Mouse (Mus musculus) gastrocnemius, postnatal 4 days (tissue): ENCODE measurements around the gene Ptprj. TPM values are rescaled to one million over a fixed set of nuclear protein-coding genes. Genes with fewer than 3 reads are reported as not detected.
A peak's percentile ranks its signal among the peaks of the same experiment; 100 is the strongest.

Experiments
- DNase-seq, 2 experiments: peaks; one replicate each; pipeline ENCODE4 v3.0.0; 2021 to 2022; ENCODE audit warnings: low spot score in 2 of 2, mixed read lengths in 2 of 2
- total RNA-seq, 2 experiments: library from RNA; stranded (reverse); gene quantifications; 2 replicates each; pipeline ENCODE4 v1.2.3; 2021

Ptprj gene
- total RNA-seq, 2 experiments from 2014 or later, result 12.5 to 12.7 TPM

DNA sequence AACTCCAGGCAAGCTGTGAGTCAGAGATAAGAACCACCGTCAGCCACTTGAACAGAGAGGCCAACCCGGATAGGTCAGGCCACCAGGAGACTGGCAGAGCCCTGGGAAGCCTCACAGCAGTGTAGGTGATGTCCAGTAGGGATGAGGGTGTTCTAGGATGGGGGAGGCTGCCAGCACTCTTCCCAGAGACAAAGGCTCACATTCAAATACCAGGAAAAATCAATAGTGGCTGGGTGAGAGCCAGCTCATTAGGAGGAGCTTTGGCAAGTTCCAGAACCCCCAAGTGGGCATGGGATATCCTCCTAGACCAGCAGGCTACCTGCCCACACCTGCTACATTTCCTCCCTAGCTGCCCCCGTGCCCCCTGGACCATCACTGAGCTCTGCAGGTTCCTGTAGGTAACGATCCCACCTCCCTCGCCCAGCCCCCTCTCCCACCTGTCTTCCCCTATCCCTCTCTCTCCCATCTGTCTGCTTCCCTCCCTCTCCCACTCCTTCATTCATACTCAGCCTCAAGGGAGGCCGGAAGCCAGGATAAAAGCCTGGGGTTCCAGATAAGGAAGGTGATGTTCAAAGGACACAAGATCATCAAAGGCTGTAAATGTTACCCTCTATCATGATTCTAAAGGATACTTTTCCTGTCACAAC, 20.1 kb downstream of the Ptprj start:
- no peak for DNase-seq

- DNase-seq, result no peak
These were observed 20.7 kb downstream of the Ptprj start for GRCm38 (mm10) chr2:90559688-90560196.

GRCm38 (mm10) chr2:90559015-90559687, 21.3 kb downstream of the Ptprj start:
- no peak for DNase-seq

GRCm38 (mm10) chr2:90558361-90558760, 22.1 kb downstream of the Ptprj start:
- no peak for DNase-seq

GRCm38 (mm10) chr2:90557913-90558312, 22.5 kb downstream of the Ptprj start:
- DNase-seq, result no peak

DNA sequence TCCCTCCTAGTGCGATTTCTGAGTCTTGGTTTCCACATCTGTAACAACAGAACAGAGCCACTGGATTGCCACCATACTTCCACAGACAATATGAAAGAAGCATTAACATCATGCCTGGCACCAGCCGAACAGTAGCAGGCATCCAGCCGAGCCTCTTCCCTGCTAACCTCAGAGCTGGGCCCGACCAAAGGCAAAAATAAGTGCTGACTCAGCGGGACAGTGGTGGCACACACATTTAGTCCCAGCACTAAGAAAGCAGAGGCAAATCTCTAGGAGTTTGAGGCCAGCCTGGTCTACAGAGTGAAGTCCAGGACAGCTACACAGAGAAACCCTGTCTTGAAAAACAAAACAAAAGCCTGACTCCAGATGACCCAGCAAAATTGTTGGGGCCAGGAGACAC, 24.7 kb downstream of the Ptprj start:
- no peak for DNase-seq

DNA sequence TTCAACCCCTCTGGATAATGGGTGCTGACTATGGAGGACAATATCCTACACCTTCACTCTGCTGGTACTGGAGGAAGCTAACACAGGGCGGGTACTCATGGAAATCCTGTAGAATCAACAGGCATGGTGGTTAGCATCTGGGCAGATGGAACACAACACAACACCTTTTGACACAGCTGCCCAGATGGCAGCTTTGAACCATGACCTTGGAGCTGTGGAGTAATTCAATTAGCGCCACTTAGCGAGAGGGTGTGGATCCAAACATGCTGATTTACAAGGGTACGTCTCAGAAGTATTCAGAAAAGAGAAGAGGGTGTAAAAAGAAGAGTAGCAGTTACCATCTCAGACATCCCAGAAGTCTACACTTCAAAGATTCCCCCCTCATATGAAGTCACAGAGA, 25.6 kb downstream of the Ptprj start:
- DNase-seq, result no peak

- no peak for DNase-seq
These were observed 26.6 kb downstream of the Ptprj start for GRCm38 (mm10) chr2:90553861-90554260.

- no peak for DNase-seq
These were observed 29.8 kb downstream of the Ptprj start for GRCm38 (mm10) chr2:90550656-90551055.

- DNase-seq, result no peak
These were observed 31.9 kb downstream of the Ptprj start for GRCm38 (mm10) chr2:90548541-90548940.

GRCm38 (mm10) chr2:90547144-90547609, 33.3 kb downstream of the Ptprj start:
- DNase-seq, result no peak

DNA sequence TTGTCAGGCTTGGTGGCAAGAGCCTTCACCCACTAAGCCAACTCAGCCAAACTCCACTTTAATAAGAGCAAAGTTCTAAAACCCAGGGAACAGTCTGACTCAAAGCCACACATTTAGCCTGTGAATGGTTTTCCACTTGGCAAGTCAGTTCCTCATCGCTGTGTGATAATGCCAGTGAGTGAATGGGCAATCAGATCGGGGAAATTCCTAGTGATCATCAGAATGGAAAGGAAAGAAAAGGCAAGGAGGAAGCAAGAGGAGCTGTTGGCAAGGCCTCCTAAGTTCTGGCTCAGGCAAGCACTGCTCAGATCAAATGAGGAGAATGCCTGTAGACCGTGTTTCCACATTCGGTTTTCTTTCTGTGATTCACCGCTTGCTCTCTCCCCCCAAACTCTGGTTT, 35.2 kb downstream of the Ptprj start:
- no peak for DNase-seq

GRCm38 (mm10) chr2:90543989-90544388, 36.5 kb downstream of the Ptprj start:
- DNase-seq, result no peak

- no peak for DNase-seq
These were observed 37.2 kb downstream of the Ptprj start for GRCm38 (mm10) chr2:90543106-90543702.

DNA sequence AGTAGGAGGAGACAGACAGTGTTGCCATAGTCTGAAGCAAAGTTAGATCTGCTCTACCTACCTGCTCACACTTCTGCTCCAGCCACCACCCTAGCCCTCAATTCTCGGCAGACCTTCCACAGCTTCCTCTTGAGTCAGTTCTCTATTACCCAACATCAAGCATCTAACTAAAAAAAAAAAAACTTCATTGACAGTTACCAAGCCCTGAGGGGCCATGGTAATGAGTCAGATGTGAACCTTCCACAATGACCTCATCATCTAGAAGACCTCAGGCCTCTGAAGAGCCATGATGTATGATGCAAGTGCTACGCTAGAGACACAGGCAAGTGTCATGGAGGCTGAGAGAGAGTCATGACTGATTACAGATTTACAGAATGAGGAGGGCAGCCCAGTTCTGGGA, 37.8 kb downstream of the Ptprj start:
- DNase-seq, result no peak

- no peak for DNase-seq
These were observed 41.2 kb downstream of the Ptprj start for GRCm38 (mm10) chr2:90539206-90539605.

DNA sequence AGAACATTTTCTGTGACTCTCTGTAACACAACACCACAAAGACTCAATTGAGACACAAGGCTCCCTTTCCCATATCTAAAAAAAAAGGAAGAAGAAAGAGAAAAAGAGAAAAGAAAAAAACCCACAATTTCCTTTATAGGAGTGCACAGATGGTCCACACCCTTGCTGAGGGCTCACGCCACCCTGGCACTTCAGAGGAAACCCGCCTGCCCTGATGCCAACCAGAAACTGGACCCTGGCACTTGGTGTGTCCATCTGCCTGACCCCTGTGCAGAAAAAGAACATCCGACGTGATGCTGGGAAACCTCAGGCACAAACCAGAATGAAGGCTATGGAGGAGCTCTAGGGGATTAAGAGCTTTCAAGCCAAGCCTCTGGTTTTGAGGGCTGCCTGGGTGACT, 43.2 kb downstream of the Ptprj start:
- no peak for DNase-seq

GRCm38 (mm10) chr2:90536555-90536954, 43.9 kb downstream of the Ptprj start:
- DNase-seq, result no peak

DNA sequence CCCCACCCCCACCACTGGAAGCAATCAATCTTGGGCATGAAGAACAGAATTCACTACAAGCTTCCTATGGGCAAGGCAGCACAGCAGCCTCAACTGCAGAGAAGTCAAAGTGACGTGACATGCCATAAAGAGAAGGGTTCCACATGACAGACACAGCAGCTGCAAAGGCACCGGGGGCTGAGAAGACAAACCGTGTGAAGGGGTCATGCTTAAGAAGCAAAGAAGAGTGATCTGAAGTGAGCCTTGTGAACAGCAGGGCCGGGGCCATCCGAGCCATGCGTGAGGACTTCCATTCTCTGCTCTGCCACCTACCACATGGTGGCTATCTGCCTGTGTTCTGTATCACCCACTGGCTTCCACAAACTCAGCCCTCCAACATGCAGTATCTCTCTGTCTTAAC, 45.7 kb downstream of the Ptprj start:
- DNase-seq, result no peak

DNA sequence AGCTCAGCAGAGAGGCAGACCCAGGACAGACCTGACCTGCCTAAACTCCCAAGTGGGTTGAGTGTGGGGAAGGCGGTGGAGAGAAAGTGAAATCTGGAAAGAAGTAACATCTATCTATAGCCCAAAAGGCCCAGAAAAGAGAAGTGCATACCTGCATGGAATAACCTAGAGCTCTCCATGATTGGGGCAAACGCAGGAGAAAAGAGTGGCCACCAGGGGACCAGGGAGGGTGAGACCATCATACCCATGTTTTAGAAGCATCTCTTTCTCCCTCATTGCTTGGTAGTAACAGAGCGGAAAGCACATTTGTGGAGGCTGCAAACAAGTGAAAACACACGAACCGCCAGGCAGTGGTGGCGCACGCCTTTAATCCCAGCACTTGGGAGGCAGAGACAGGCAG, 46.5 kb downstream of the Ptprj start:
- no peak for DNase-seq

DNA sequence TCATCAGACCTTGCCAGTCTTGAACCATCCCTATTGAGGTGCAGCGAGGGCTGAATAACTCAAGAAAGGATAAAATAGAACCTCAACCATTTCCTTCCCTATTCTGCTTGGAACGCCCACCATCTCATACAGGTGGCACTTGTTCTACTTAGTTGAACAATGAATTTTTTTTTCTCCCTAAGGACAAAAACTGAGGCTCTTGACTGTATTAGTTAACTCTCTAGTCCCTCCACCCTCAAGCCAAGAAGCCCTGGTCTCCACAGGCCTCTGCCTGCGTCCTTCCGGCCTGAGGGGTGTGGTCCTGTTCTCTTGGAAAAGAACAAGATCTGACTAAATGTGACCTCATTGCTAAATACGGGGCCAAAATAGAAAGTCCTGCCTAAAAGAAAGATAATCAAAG, 48.4 kb downstream of the Ptprj start:
- DNase-seq, result peak in 1 of 2 experiments; percentile 23

GRCm38 (mm10) chr2:90528107-90528506, 52.3 kb downstream of the Ptprj start:
- no peak for DNase-seq
